Mouse (Mus musculus) brain, embryonic 14.5 days (tissue): ENCODE data around the gene D630045J12Rik. TPM values are rescaled to one million over a fixed set of nuclear protein-coding genes. Genes with fewer than 3 reads are reported as not detected.

Experiments used
- DNase-seq: peaks from one replicate; pipeline ENCODE4 v3.0.0-alpha.2; 2011; ENCODE audit warnings: low read depth
- CTCF ChIP-seq: fragments of 200-500 bp; IDR thresholded peaks from 2 replicates; pipeline ENCODE4 v1.5.1; 2012; ENCODE audit warnings: inconsistent platforms, mild to moderate bottlenecking, moderate library complexity, borderline replicate concordance; ENCODE audit not compliant: insufficient read depth, insufficient read length; ENCODE audit errors: extremely low read depth
- POLR2A ChIP-seq: fragments of 200-500 bp; IDR thresholded peaks from 2 replicates; pipeline ENCODE4 v1.6.1; 2012; ENCODE audit warnings: mild to moderate bottlenecking, inconsistent platforms, borderline replicate concordance; ENCODE audit not compliant: poor library complexity, insufficient read depth, insufficient read length, severe bottlenecking; ENCODE audit errors: extremely low read depth
- polyA plus RNA-seq: library from polyadenylated mRNA; depleted of rRNA; stranded (reverse); fragments of >200 nt; gene quantifications from 2 replicates; pipeline ENCODE4 v1.2.3, GENCODE M21; 2012; rRNA removed

D630045J12Rik gene
- 34.9 and 50.5 TPM in 2 replicates for polyA plus RNA-seq

DNA sequence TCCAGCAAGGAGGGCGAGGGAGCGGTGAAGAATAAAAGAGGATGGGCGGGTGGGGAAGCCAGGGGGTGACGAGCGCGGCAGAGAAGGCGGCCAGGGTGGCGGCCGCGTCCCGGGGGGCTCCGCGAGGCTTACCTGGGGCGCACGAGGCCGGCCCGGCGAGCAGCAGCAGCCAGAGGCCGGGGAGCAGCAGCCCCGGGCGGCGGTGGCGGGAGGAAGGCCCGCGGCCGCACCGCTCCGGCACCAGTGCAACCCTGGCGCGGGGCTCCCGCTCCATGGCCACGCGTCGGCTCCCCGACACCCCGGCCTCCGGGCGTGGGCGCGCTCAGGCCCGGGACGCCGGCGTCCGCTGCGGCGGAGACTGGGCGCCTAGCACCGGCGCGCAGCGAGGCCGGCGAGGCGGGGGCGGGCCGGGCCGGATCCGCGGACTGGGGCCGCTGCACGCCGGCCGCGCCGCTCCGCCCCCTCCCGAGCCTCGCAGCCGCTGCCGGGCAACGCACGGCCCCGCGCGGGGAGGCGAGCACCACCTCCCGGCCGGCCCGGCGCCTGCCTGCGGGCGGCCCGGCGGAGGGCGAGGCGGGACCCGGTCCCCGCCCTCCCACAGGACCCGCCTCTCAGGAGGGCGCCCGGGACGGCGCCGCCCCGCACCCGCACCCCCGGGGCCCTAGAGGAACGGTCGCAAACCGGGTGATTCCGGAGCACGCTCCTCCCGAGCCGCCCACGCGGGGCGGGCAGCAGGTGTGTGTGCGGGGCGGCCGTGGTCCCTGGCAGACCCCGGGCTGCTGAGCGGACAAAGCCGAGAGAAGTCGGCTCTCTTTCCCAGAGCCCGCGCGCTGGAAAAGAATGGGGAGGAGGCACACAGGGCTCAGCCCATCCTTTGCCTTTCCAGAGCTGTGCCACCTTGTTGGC, at the start of gene D630045J12Rik:
TSS of gene D630045J12Rik (minus strand) at position 274 of the 906 bp plus-strand sequence.
- no peak for TF ChIP-seq CTCF
- peak; percentile 37 for TF ChIP-seq POLR2A
- DNase-seq: peak; percentile 88

DNA sequence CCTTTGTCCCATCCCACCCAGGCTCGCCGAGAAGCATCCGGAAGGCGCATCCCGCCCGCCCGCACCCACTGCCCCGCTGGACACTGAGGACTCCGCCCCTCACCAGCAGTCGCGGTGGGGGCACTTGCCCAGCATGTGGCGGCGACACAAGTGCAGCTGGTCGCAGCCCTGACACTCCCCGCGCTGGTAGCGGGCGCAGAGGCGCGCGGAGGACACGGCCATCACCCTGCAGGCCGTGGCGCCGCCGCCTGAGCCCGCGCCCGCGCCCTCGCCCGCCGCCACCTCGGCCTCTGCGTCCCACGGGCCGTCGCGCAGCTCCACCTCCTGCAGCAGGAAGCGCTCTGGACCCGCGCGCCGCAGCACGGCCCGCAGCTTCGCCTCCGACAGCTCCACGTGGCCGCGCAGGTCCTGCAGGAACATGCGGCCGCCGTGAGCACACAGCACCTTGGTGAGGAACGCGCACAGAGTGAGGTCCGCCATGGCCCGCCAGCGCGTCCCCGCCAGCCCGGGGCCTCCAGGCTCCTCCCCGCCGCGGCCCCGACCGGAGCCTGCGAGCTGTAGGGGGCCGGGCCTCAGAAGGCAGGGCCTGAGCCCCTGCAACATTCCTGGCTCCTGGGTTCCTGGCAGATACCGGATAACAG, 45.1 kb upstream of the D630045J12Rik start, which contains the start of gene Zc3hav1l:
TSS of gene Zc3hav1l (minus strand) at position 499 of the 641 bp plus-strand sequence.
- TF ChIP-seq POLR2A (peak; percentile 92), CTCF (no peak)
- DNase-seq: peak; percentile 91

DNA sequence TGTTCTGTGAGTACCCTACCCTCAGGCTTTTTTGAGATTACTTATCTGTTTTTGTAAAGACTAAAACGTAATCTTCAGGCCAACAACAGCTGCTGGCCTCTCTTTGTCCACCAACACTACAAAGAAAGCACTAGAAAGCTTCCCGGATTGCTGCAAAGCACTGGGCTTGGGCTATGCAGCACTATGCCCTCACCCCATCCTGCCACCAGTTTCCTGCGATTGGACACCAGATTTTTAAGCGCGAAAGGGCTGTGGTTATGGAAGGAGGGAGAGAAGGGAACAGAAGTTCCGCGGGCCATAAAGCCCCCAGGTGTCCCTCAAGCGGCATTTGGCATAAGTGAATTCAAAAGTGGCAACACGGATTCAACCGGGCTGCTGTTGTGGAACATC, 44.4 kb upstream of the D630045J12Rik start:
- peak; percentile 70 for DNase-seq
- TF ChIP-seq CTCF (no peak), POLR2A (no peak)

DNA sequence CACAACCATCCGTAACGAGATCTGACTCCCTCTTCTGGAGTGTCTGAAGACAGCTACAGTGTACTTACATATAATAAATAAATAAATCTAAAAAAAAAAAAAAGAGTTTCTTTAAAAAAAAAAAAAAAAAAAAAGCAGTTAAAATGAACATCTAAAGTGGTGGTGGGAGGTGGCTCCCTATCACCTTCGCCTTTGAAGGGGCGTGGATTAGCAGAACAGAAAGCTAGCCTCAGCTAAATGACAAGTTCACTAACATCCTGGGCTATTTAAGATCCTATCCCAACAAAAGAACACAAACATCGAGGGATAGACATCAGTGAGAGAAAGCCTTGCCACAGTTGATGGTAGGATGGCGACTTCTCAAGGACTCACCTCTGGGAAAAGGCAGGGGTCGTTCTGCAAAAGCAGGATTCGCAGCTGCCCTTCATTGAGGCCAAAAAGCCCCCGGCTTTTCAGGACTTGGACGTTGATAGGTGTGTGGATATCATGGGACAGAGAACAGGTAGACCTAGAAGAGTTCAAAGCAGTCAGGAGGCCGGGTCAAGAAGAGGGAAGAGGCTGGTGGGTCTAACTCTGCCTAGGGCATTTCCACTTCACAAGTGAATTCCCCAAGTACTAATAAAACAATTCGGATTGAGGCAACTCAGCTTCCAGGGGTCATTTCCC, 43.9 kb upstream of the D630045J12Rik start:
- TF ChIP-seq CTCF: no peak
- no peak for TF ChIP-seq POLR2A
- peak; percentile 24 for DNase-seq

GRCm38 (mm10) chr6:38293708-38294107, 39.9 kb upstream of the D630045J12Rik start:
- DNase-seq: no peak
- peak; percentile 26; the same call in 1 of the 2 replicates for TF ChIP-seq CTCF
- TF ChIP-seq POLR2A: no peak

DNA sequence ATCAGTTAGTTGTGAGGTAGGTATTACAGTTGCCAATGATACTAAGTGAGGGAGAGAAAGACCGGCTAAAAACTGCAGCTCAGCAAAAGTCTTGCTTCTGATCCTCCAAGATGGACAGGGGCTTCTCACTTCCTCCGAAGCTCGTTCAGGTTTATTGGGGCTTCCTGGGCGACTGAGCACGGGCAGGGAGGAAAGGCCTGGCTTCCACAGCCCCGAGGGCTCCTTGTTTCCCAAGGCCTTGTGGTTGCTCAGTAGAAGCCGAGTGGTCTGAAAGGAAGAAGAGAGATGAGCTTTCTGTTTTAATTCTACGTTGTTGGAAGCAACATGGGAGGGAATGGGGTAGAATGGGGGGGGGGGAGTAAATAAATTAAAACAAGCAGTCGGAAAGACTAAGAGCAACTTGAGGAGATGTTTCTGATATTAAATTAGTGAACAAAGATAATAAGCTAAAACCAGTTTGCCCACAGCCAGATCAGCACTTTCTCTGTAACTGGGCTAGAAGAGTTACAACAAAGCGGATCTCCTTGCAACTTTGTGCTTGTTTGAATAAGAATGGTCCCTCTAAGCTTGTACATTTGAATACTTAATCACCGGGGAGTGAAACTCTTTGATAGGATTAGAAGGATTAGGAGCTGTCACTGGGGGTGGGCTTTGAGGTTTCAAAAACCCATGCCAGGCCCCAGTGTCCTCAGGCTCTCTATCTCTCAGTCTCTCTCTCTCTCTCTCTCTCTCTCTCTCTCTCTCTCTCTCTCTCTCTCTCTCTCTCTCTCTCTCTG, 39.2 kb upstream of the D630045J12Rik start:
- DNase-seq: peak; percentile 75

GRCm38 (mm10) chr6:38284422-38284821, 30.6 kb upstream of the D630045J12Rik start:
- DNase-seq: no peak
- no peak for TF ChIP-seq CTCF

More for the DNA sequence above, 39.2 kb upstream of the D630045J12Rik start:
- TF ChIP-seq POLR2A (no peak), CTCF (no peak)

- DNase-seq: no peak
- TF ChIP-seq CTCF (no peak), POLR2A (no peak)
Observed at GRCm38 (mm10) chr6:38264466-38264865, 10.7 kb upstream of the D630045J12Rik start.

GRCm38 (mm10) chr6:38263393-38264159, 9.8 kb upstream of the D630045J12Rik start:
- TF ChIP-seq POLR2A (no peak), CTCF (no peak)

DNA sequence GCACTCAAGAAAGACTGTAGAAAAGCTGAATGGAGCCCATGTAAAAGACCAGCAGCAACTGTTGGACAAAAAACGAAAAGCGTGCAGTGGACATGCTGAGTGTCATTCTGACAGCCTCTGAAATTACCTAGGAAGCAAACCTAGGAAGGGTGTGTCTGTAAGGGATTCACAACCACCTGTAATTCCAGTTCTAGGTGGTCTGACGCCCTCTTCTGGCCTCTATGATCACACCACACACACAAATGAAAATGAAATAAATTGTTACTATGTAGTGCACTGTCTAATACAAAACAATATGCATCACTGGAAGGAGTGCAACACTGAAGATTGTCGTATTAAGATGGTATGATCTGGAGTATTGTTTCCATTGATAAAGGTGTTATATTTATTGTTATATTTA, 8.1 kb upstream of the D630045J12Rik start:
- TF ChIP-seq CTCF (no peak), POLR2A (no peak)
- no peak for DNase-seq

More at GRCm38 (mm10) chr6:38263393-38264159, 9.8 kb upstream of the D630045J12Rik start:
- no peak for DNase-seq
